Mouse (Mus musculus) frontal cortex, adult (tissue): ENCODE measurements around the gene 4930544D05Rik.

Source experiments
- ATAC-seq: cut with Nextera tagmentation; 2 replicates; pipeline ENCODE4 v1.9.2; 2017; ENCODE audit warnings: mild to moderate bottlenecking, moderate library complexity, mixed read lengths; ENCODE audit not compliant: low TSS enrichment

Gene 4930544D05Rik

DNA sequence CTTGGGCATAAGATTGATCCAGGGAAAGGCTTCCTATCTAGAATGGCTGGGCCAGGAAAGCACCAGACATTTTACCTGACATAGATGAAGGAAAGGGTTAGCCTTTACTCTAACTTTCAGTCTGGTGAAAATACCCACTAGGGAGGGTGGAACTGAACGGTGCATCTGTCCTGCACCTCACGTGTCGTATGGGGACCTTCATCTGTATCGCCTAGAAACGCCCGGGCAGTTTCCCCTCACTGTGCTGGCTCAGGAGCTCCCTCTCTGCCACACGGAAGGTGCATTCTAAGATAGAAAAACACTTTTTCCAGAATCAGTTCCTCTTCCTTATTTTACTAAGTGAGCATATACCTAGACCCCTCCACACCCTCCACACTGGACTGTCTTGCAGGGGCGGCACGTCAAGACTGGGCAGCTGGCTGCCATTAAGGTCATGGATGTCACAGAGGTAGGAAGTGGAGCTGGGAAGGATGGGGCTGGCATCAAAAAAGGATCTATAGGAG is 17.1 kb upstream of the 4930544D05Rik start:
- no peak for ATAC-seq

DNA sequence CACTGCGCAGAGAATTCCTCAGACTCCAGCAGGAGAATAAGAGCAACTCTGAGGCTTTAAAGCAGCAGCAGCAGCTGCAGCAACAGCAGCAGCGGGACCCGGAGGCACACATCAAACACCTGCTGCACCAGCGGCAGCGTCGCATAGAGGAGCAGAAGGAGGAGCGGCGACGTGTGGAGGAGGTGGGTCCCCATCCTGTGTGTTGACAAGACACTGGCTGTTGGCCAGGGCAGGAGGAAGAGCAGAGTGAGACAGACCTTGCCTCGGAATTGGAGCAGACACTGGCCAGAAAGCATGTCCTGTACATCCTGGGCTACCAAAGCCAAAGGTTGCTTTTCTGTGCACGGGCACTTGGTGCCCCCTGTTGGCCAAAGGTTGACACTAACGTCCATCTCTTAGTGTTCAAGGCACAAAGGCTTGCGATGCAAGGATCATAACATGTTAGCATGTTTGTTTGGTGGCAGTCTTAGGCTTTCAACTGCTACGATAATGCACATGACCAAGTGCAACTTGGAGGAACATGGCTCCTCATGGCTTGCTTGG is 10.6 kb upstream of the 4930544D05Rik start:
- no peak for ATAC-seq

DNA sequence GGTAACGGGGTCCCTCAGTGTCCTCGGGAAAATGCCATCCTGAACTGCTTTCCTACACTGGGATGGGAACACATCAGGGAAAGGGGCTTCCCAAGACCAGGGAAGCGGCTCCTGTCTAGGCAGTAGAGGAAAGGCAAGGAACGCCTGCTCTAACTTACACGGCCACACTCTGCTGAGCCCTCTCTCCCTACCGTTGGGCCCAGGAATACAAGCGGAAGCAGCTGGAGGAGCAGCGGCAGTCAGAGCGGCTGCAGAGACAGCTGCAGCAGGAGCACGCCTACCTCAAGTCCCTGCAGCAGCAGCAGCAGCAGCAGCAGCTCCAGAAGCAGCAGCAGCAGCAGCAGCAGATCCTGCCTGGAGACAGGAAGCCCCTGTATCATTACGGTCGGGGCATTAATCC is 8.9 kb upstream of the 4930544D05Rik start:
- ATAC-seq = no peak

GRCm38 (mm10) chr11:70607611-70608010 is 8.0 kb upstream of the 4930544D05Rik start:
- no peak for ATAC-seq

DNA sequence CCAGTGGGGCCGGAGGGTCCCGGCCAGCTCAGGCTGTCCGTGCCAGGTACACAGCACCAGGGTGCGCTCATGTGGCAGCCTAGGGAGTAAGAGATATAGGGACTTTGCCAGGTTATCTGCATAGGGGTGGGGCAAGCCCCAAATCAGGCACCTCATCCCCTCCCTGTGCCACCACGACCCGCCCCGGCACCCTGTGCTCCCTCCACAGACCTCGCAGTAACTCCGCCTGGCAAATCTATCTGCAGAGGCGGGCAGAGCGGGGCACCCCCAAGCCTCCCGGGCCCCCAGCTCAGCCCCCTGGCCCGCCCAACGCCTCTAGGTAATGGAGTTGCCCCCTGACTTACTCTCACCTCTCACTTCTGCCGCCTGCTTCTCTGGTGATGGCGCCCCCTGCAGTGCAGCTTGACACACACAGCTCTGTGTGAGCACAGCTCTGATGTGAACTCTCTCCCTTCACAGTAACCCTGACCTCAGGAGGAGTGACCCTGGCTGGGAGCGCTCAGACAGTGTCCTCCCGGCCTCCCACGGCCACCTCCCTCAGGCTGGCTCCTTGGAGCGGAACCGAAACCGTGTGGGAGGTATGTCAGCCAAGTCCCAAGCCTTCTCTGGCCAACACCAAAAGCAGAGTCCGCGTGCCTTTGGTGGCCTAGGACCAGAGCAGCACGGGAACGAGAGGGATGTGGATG is 7.1 kb upstream of the 4930544D05Rik start:
- no peak for ATAC-seq

- ATAC-seq = no peak
These were observed 4.9 kb upstream of the 4930544D05Rik start for GRCm38 (mm10) chr11:70610752-70611151.

- no peak for ATAC-seq
These were observed 3.1 kb upstream of the 4930544D05Rik start for GRCm38 (mm10) chr11:70612505-70612904.

DNA sequence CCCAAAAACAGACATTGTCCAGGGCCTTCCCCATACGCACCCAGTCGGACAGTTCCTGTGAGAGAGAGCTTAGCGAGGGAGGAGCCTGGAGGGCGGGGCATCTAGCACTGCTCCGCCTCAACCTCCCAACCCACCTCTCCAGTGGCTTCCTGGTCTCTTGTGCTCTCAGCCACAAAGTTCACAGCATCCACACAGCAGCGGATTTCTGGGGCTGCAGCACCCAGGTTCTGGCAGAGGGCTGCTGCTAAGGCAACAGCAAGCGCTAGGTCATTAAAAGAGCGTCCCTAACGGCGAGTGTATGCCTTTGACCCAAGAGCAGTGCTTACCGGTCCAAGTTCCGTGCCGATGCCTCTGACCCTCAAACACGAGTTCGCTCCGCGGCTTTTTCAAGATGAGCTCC is 574 bp upstream of the 4930544D05Rik start:
- ATAC-seq = peak; percentile 70; the same call in 1 of the 2 replicates

GRCm38 (mm10) chr11:70619101-70619500 is 3.5 kb downstream of the 4930544D05Rik start, which contains the start of gene Chrne:
Chrne (minus strand) TSS chr11:70619216.
- no peak for ATAC-seq

- no peak for ATAC-seq
These were observed 6.5 kb downstream of the 4930544D05Rik start for GRCm38 (mm10) chr11:70621972-70622814.

GRCm38 (mm10) chr11:70623053-70623742 is 7.5 kb downstream of the 4930544D05Rik start:
- ATAC-seq = no peak

GRCm38 (mm10) chr11:70625473-70625872 is 9.8 kb downstream of the 4930544D05Rik start:
- no peak for ATAC-seq

- ATAC-seq = no peak
These were observed 11.2 kb downstream of the 4930544D05Rik start for GRCm38 (mm10) chr11:70626877-70627276.

- ATAC-seq = no peak
These were observed 12.8 kb downstream of the 4930544D05Rik start for GRCm38 (mm10) chr11:70628431-70628830.

GRCm38 (mm10) chr11:70629557-70629956 is 13.9 kb downstream of the 4930544D05Rik start:
- no peak for ATAC-seq

DNA sequence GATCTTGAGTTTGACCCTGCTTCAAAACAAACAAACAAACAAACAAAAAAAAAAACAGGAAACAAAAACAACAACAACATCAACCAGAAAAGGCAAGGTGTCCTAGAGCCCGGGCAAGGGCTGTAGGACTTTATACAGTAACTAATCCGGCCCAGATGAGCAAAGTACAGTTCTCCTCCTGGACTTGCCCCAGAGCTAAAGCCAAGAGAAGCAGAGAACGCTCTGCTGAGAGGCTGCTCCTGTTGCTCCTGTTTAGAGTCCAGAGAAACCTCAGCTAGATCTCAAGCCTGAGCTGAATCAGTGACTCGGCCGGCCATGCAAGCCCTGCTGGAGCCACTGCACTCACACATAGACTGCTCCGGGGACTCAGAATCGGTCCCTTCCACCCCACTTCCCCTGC is 14.5 kb downstream of the 4930544D05Rik start:
- no peak for ATAC-seq

DNA sequence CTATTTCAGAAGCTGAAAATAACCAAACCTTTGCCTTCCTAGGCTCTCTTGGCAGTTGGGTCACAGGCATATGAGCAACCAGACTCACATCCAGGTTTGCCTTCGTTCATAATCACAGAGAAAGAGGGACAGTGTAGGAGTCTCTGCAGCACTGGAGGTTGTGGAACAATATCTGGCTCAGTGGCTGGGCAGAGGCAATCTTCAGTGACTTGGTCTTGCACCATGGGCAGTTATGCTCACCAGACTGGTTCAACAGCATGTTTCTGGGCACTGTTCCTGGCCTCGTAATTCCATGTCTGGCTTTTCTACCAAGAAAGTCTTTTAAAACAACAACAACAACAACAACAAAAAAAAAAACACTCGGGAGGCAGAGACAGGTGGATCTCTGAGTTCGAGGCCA is 20.0 kb downstream of the 4930544D05Rik start:
- ATAC-seq = no peak

DNA sequence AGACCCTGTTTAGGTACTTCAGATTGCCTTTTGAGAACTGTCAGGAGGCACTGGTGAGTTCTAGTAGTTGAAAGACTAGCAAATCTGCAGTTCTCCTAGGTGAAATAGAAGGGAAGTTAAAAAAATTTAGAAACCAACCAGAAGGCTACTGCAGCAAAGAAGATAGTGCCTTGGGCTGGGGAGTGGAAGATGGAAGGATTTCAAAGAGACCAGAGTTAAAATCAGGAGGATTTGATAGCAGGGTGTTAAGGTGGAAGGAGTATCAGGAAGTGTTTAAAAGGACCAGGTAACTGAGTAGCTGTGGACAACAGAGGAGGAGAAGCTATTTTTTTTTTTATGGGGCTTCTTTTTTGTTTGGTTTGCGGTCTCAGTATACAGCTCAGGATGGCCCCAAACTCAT is 22.1 kb downstream of the 4930544D05Rik start:
- ATAC-seq = no peak

DNA sequence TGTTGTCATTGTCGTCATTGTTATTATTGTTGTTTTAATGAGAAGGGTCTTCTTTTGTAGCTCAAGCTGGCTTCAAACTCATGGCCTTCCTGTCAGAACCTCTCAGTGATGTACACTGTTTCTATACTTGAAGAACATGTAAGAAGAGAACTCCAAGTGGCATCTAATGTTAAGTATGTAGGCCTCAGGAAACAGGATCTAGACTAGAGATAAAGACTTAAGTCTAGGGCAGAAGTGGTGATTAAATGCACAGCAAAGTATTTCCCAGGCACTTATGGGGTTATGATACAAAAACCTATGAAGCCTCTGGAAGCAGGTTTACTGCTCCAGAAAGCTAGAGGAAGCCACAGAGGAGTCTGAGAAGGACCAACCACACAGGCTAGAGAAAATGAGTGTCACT is 22.6 kb downstream of the 4930544D05Rik start:
- no peak for ATAC-seq

DNA sequence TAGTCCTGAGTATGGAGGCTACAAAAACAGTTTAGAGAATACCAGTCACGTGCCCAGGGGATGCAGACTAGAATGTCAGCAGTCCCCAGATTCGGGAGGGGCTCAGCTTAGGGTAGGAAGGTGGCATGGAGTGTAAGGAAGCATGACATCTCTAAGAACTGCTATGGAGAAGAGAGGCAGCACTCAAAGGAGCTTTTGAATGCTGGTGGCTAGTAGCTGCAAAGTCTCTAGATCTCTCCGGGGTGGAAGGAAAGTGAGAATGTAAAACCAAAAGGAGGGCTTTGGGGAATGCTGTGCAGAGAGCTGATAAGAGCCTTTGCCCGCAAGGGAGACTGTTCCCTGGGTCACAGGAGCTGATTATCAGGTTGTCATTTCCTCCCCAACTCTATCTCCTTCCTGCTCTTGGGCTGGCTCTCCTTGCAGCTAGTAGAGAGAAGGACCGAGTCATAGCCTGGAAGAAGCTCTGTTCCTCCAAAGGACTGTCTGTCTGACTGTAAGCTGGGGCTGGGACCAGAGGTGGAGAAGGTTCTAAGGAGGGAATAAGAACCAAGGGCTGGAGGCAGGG is 23.1 kb downstream of the 4930544D05Rik start, which contains the start of gene Gp1ba:
Gene Gp1ba, plus strand, starts transcription at position 409 of the 565 bp plus-strand sequence.
- no peak for ATAC-seq

GRCm38 (mm10) chr11:70639976-70640375 is 24.3 kb downstream of the 4930544D05Rik start:
- ATAC-seq = no peak
